Mouse (Mus musculus) myocyte (in vitro differentiated cells): Measurements from ENCODE around the gene Tmem239.

ENCODE experiments used
- CEBPB ChIP-seq: IDR thresholded peaks from 2 replicates; pipeline ENCODE4 v1.6.1; 2011; ENCODE audit warnings: mild to moderate bottlenecking, moderate library complexity; ENCODE audit not compliant: poor library complexity, insufficient read depth, severe bottlenecking
- E2F4 ChIP-seq: IDR thresholded peaks from one replicate; pipeline ENCODE4 v1.6.1; 2011; ENCODE audit warnings: mild to moderate bottlenecking, control low read depth, moderate library complexity; ENCODE audit not compliant: insufficient read depth
- MAX ChIP-seq: IDR thresholded peaks from one replicate; pipeline ENCODE4 v1.6.1; 2011; ENCODE audit warnings: low read depth, mild to moderate bottlenecking, control low read depth
- MYOD1 ChIP-seq, 3 experiments: IDR thresholded peaks; one replicate each; pipeline ENCODE4 v1.6.1; 2011; ENCODE audit warnings: control low read depth in 2 of 3, low read depth in 2 of 3, mild to moderate bottlenecking in 2 of 3, moderate library complexity in 1 of 3; ENCODE audit not compliant: insufficient read length in 2 of 3, control insufficient read depth in 1 of 3
- MYOG ChIP-seq, 3 experiments: IDR thresholded peaks; one replicate each; pipeline ENCODE4 v1.6.1; 2011; ENCODE audit warnings: control low read depth in 2 of 3, low read depth in 2 of 3, mild to moderate bottlenecking in 2 of 3; ENCODE audit not compliant: insufficient read length in 2 of 3, control insufficient read depth in 1 of 3, insufficient read depth in 1 of 3
- POLR2A ChIP-seq: IDR thresholded peaks from one replicate; pipeline ENCODE4 v1.6.1; 2011; ENCODE audit warnings: low read depth, mild to moderate bottlenecking, control low read depth, moderate library complexity; ENCODE audit not compliant: insufficient read length
- POLR2AphosphoS2 ChIP-seq: IDR thresholded peaks from one replicate; pipeline ENCODE4 v1.6.1; 2011; ENCODE audit warnings: low read depth, control low read depth; ENCODE audit not compliant: insufficient read length
- REST ChIP-seq: IDR thresholded peaks from one replicate; pipeline ENCODE4 v1.6.1; 2011; ENCODE audit warnings: mild to moderate bottlenecking, control low read depth, moderate library complexity; ENCODE audit not compliant: insufficient read depth, insufficient read length
- SRF ChIP-seq: IDR thresholded peaks from one replicate; pipeline ENCODE4 v1.6.1; 2011; ENCODE audit warnings: low read depth; ENCODE audit not compliant: control insufficient read depth, insufficient read length
- TCF12 ChIP-seq: IDR thresholded peaks from one replicate; pipeline ENCODE4 v1.6.1; 2011; ENCODE audit warnings: mild to moderate bottlenecking, control low read depth; ENCODE audit not compliant: poor library complexity, insufficient read depth, severe bottlenecking
- TCF3 ChIP-seq: IDR thresholded peaks from one replicate; pipeline ENCODE4 v1.6.1; 2011; ENCODE audit warnings: low read depth, control low read depth; ENCODE audit not compliant: insufficient read length
- USF1 ChIP-seq: IDR thresholded peaks from one replicate; pipeline ENCODE4 v1.6.1; 2011; ENCODE audit warnings: low read depth, mild to moderate bottlenecking, control low read depth, moderate library complexity

GRCm38 (mm10) chr2:130383205-130383604, 23.1 kb upstream of the Tmem239 start:
- TF ChIP-seq MYOG (IDR thresholded peaks at IDR 0.05; ENCODE audit: control insufficient read depth in 1 of 3, insufficient read depth in 1 of 3, insufficient read length in 2 of 3, low read depth in 2 of 3) (no peak), POLR2AphosphoS2 (no peak), POLR2A (no peak), E2F4 (no peak), USF1 (no peak), TCF12 (no peak), MYOD1 (IDR thresholded peaks at IDR 0.05; ENCODE audit: control insufficient read depth in 1 of 3, insufficient read length in 2 of 3, low read depth in 2 of 3) (no peak), CEBPB (no peak), MAX (no peak), REST (no peak), TCF3 (no peak), SRF (no peak)
